ENCODE assay signal across 8 mouse cellular contexts in the genomic region with DNA sequence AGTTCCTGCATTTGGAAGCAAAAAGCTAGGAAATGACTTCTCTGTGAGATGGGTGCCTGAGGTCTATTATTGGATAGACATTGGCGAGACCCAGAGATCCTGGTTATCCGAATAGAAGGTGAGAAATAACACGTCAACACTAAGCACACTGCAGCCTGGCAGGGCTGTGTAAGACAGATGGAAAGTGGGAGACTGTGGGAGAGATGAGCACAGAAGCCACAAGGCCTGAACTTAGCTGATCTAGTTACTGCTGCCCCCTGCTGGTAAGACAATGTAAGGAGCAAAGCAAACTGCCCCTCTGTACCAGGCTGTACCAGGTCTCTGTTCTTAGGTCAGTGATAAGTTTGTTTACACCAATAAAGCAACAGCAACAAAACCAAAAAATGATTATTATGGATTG. TPM values are rescaled to one million over a fixed set of nuclear protein-coding genes. Genes with fewer than 3 reads are reported as not detected.
DNase-seq lines count a peak whose midpoint lies in the region; ATAC-seq and TF ChIP-seq lines count a peak whose summit lies in the region.

No protein-coding gene starts in this region.

- H3K9me3 ChIP-seq in forebrain, postnatal 0 days (ENCODE audit: low read length), result no peaks in the 10 kb centered on the region
- no peaks in the 10 kb centered on the region for H3K9me3 ChIP-seq in hindbrain, embryonic 13.5 days
- H3K9me3 ChIP-seq in lung, postnatal 0 days (ENCODE audit: low read length), result no peaks in the 10 kb centered on the region

- no peak for TF ChIP-seq EP300 in lung, postnatal 0 days (IDR thresholded peaks at IDR 0.05)

- no peaks in the 10 kb centered on the region for H3K4me1 ChIP-seq in cerebellum, adult 2 months (ENCODE audit: control insufficient read depth, insufficient read depth, low read length)
- H3K4me1 ChIP-seq in forebrain, postnatal 0 days (ENCODE audit: insufficient read depth), result no peaks in the 10 kb centered on the region
- peaks cover 1% of the 10 kb centered on the region; the same call in 1 of the 2 replicates for H3K4me1 ChIP-seq in hindbrain, embryonic 13.5 days (replicated peaks)
- H3K4me1 ChIP-seq in lung, postnatal 0 days (ENCODE audit: insufficient read depth, low read depth, low read length), result no peaks in the 10 kb centered on the region

- TF ChIP-seq CTCF in Patski (IDR thresholded peaks at IDR 0.05), result peak; percentile 88
- TF ChIP-seq CTCF in cerebellum, adult 2 months (IDR thresholded peaks at IDR 0.05; ENCODE audit: borderline replicate concordance, insufficient read depth, low read depth, low read length), result peak; percentile 88
- TF ChIP-seq CTCF in forebrain, postnatal 0 days (IDR thresholded peaks at IDR 0.05; ENCODE audit: low read depth), result peak; percentile 86
- peak; percentile 91 for TF ChIP-seq CTCF in lung, postnatal 0 days (IDR thresholded peaks at IDR 0.05)

- CTCF ChIA-PET in Patski (lab: Charles Lee), result interaction anchor here (1.0 to 3.2 kb wide), 16 partner anchors 9 to 320 kb away, joined by 3 to 24 read pairs (median 4); no protein-coding TSS in a partner anchor

- ATAC-seq in Patski, result peak; percentile 99
- ATAC-seq in forebrain, postnatal 0 days, result peak; percentile 98
- peak; percentile 92 for ATAC-seq in hindbrain, embryonic 13.5 days (ENCODE audit: low FRiP score)
- peak; percentile 67 for ATAC-seq in lung, postnatal 0 days

- H3K27me3 ChIP-seq in Patski, result no peaks in the 10 kb centered on the region
- no peaks in the 10 kb centered on the region for H3K27me3 ChIP-seq in cerebellum, adult 2 months (ENCODE audit: control insufficient read depth, insufficient read depth, low read length)
- H3K27me3 ChIP-seq in forebrain, postnatal 0 days (ENCODE audit: insufficient read depth, low read length), result no peaks in the 10 kb centered on the region
- H3K27me3 ChIP-seq in hindbrain, embryonic 13.5 days, result no peaks in the 10 kb centered on the region
- H3K27me3 ChIP-seq in lung, postnatal 0 days (replicated peaks; ENCODE audit: insufficient read depth, low read length), result no peaks in the 10 kb centered on the region

- H3K27ac ChIP-seq in cerebellum, adult 2 months (ENCODE audit: insufficient read depth, low read length), result no peak overlapping the region
- H3K27ac ChIP-seq in forebrain, postnatal 0 days (ENCODE audit: low read depth, low read length), result no peak overlapping the region
- H3K27ac ChIP-seq in hindbrain, embryonic 13.5 days, result no peak overlapping the region; the same call in 1 of the 2 replicates
- H3K27ac ChIP-seq in lung, postnatal 0 days (ENCODE audit: low read length), result no peak overlapping the region

- WGBS in cerebellum, adult 2 months, result 9% methylated on average over 3 of the region's 3 CpGs
- 16% methylated on average over 3 of the region's 3 CpGs for WGBS in forebrain, postnatal 0 days
- 22% methylated on average over 3 of the region's 3 CpGs for WGBS in hindbrain, embryonic 13.5 days
- 18% methylated on average over 3 of the region's 3 CpGs for WGBS in lung, postnatal 0 days

- DNase-seq in Patski (ENCODE audit: low read depth, low spot score), result peak; percentile 20
- DNase-seq in cerebellum, adult 2 months, result peak; percentile 77 to 79
- peak; percentile 87 for DNase-seq in forebrain, postnatal 0 days
- peak; percentile 84 to 85 for DNase-seq in layer of hippocampus, postnatal 10 days (ENCODE audit: low spot score in 2 of 2)
- DNase-seq in lung, postnatal 0 days (ENCODE audit: low spot score), result peak; percentile 85
- DNase-seq in retina, adult 2 months (ENCODE audit: low read depth, low spot score), result peak; percentile 52
- DNase-seq in thymus, postnatal 10 days (ENCODE audit: low spot score in 2 of 2), result peak; percentile 78 to 96

- H3K9ac ChIP-seq in forebrain, postnatal 0 days, result no peak overlapping the region
- no peak overlapping the region for H3K9ac ChIP-seq in hindbrain, embryonic 13.5 days
- H3K9ac ChIP-seq in lung, postnatal 0 days (replicated peaks; ENCODE audit: low read depth), result no peak overlapping the region

- no peaks in the 10 kb centered on the region for H3K36me3 ChIP-seq in forebrain, postnatal 0 days (ENCODE audit: insufficient read depth)
- no peaks in the 10 kb centered on the region for H3K36me3 ChIP-seq in hindbrain, embryonic 13.5 days
- H3K36me3 ChIP-seq in lung, postnatal 0 days (ENCODE audit: insufficient read depth, low read length), result no peaks in the 10 kb centered on the region

- no peak for TF ChIP-seq POLR2A in cerebellum, adult 2 months (IDR thresholded peaks at IDR 0.05; ENCODE audit: borderline replicate concordance, insufficient read depth, low read length)

- H3K4me2 ChIP-seq in forebrain, postnatal 0 days (ENCODE audit: low read depth), result no peak overlapping the region
- H3K4me2 ChIP-seq in hindbrain, embryonic 13.5 days, result no peak overlapping the region
- no peak overlapping the region for H3K4me2 ChIP-seq in lung, postnatal 0 days (replicated peaks; ENCODE audit: low read depth, low read length)

- in situ Hi-C loops in Patski (cut with MboI; ENCODE audit: low pct_unique_long_range_greater_than_20kb), result loop anchor here (5.0 to 10.0 kb wide), 2 partner anchors 159 to 304 kb away; partner anchors contain the start of gene Havcr1

- POLR2A ChIA-PET in Patski (lab: Charles Lee), result no interaction called here

- H3K4me3 ChIP-seq in cerebellum, adult 2 months (replicated peaks; ENCODE audit: insufficient read depth, low read depth, low read length), result no peak overlapping the region
- no peak overlapping the region for H3K4me3 ChIP-seq in forebrain, postnatal 0 days (ENCODE audit: low read depth, low read length)
- H3K4me3 ChIP-seq in hindbrain, embryonic 13.5 days, result no peak overlapping the region
- no peak overlapping the region for H3K4me3 ChIP-seq in lung, postnatal 0 days (ENCODE audit: low read depth, low read length)

RNA-seq across cellular contexts. Expression of gene Med7, which starts 5.6 kb away (rescaled TPM):
- 51.4 TPM for polyA plus RNA-seq in Patski (2021)
- polyA plus RNA-seq in cerebellum, adult 2 months (2012; rRNA removed), result 37.6 and 39.4 TPM in 2 replicates
- 39.7 and 43.9 TPM in 2 replicates for total RNA-seq in forebrain, postnatal 0 days (2014; rRNA removed)
- polyA plus RNA-seq in forebrain, postnatal 0 days (2015; fragmentation: Nextera tagmentation; extraction: Ambion mirVana), result 60.3 and 70.6 TPM in 2 replicates
- 78.3 and 81.4 TPM in 2 replicates for polyA plus RNA-seq in hindbrain, embryonic 13.5 days (2015; fragmentation: Nextera tagmentation; extraction: Ambion mirVana)
- total RNA-seq in layer of hippocampus, postnatal 10 days (2021), result 10 to 100 TPM; 38.6 to 40.4 TPM
- polyA plus RNA-seq in lung, postnatal 0 days (2015; fragmentation: Nextera tagmentation; extraction: Ambion mirVana), result 55.9 and 56.7 TPM in 2 replicates

RNA-seq across cellular contexts. Expression of gene Havcr2, which starts 23.6 kb away (rescaled TPM):
- not detected for polyA plus RNA-seq in Patski (2021)
- polyA plus RNA-seq in cerebellum, adult 2 months (2012; rRNA removed), result 0.35 and 0.70 TPM in 2 replicates
- total RNA-seq in forebrain, postnatal 0 days (2014; rRNA removed), result 0.23 and 1.1 TPM in 2 replicates
- polyA plus RNA-seq in forebrain, postnatal 0 days (2015; fragmentation: Nextera tagmentation; extraction: Ambion mirVana), result 0.13 and 0.22 TPM in 2 replicates
- polyA plus RNA-seq in hindbrain, embryonic 13.5 days (2015; fragmentation: Nextera tagmentation; extraction: Ambion mirVana), result 0.25 TPM in 2 replicates
- total RNA-seq in layer of hippocampus, postnatal 10 days (2021), result 1 to 10 TPM in 1 of 2 experiments, under 1 TPM in 1; 0.75 to 1.4 TPM
- polyA plus RNA-seq in lung, postnatal 0 days (2015; fragmentation: Nextera tagmentation; extraction: Ambion mirVana), result 0.58 and 0.66 TPM in 2 replicates

RNA-seq across cellular contexts. Expression of gene Fam71b, which starts 34.8 kb away (rescaled TPM):
- polyA plus RNA-seq in Patski (2021), result not detected
- not detected in 2 replicates for polyA plus RNA-seq in cerebellum, adult 2 months (2012; rRNA removed)
- total RNA-seq in forebrain, postnatal 0 days (2014; rRNA removed), result not detected in 2 replicates
- not detected in 2 replicates for polyA plus RNA-seq in forebrain, postnatal 0 days (2015; fragmentation: Nextera tagmentation; extraction: Ambion mirVana)
- not detected in 2 replicates for polyA plus RNA-seq in hindbrain, embryonic 13.5 days (2015; fragmentation: Nextera tagmentation; extraction: Ambion mirVana)
- not detected for total RNA-seq in layer of hippocampus, postnatal 10 days (2021)
- not detected in 2 replicates for polyA plus RNA-seq in lung, postnatal 0 days (2015; fragmentation: Nextera tagmentation; extraction: Ambion mirVana)

RNA-seq across cellular contexts. Expression of gene Itk, which starts 41.8 kb away (rescaled TPM):
- 0.03 TPM for polyA plus RNA-seq in Patski (2021)
- 0.30 and 0.39 TPM in 2 replicates for polyA plus RNA-seq in cerebellum, adult 2 months (2012; rRNA removed)
- total RNA-seq in forebrain, postnatal 0 days (2014; rRNA removed), result 0.19 and 0.31 TPM in 2 replicates
- 0.05 and 0.06 TPM in 2 replicates for polyA plus RNA-seq in forebrain, postnatal 0 days (2015; fragmentation: Nextera tagmentation; extraction: Ambion mirVana)
- polyA plus RNA-seq in hindbrain, embryonic 13.5 days (2015; fragmentation: Nextera tagmentation; extraction: Ambion mirVana), result not detected in 2 replicates
- total RNA-seq in layer of hippocampus, postnatal 10 days (2021), result under 1 TPM; 0.31 to 0.48 TPM
- polyA plus RNA-seq in lung, postnatal 0 days (2015; fragmentation: Nextera tagmentation; extraction: Ambion mirVana), result 0.13 and 0.15 TPM in 2 replicates

Comparison
In these comparisons a context has a peak if more than half of its experiments do, and no peak if none do; other contexts are left out.
1. DNase-seq: peak in every context shown above with its lines; median percentile 87 in forebrain, postnatal 0 days; 87 in thymus, postnatal 10 days; 85 in lung, postnatal 0 days; 84 in layer of hippocampus, postnatal 10 days; 78 in cerebellum, adult 2 months; 52 in retina, adult 2 months; 20 in Patski.